Mouse (Mus musculus): Measurements from ENCODE around the gene Fam167b. TPM values are rescaled to one million over a fixed set of nuclear protein-coding genes. Genes with fewer than 3 reads are reported as not detected.
A peak's percentile ranks its signal among the peaks of the same experiment; 100 is the strongest.

Gene Fam167b
- total and polyA plus RNA-seq, 2 experiments, result 11.8 to 20.3 TPM

DNA sequence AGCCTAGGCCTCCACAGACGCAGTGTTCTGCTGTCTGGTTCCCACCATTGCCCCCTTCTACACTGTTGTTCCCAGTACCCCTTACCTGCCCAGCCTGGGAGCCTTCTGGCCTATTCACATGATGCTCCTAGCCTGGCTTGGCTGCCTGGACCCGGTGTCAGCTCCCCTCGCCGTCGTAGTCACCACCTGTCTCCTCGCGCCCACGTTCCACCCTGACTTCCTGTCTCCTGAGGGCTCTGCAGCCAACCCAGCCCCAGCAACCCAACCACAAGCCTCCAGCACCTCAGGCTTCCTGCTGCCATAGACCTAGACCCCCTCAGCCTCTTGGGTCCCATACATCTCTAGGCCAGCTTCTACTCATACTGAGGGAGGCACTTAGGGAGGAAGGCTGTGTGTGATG is 4.9 kb downstream of the Fam167b start, which contains the start of gene Lck:
Gene Lck (minus strand): TSS at position 212 of the 400 bp plus-strand sequence.
- Histone ChIP-seq H3K27ac (replicated peaks; ENCODE audit: insufficient read depth, low read depth, low read length) (peak within 1 kb of the TSS; percentile 85), H3K4me1 (ENCODE audit: control insufficient read depth, insufficient read depth, low read length) (0 out of 2 replicates have a peak, but pooled peaks cover 3% of the 10 kb centered on the region), H3K36me3 (ENCODE audit: control insufficient read depth, insufficient read depth, low read length) (no peaks in the 10 kb centered on the region), H3K4me3 (ENCODE audit: insufficient read depth, low read depth, low read length) (no peak within 1 kb of the TSS), H3K79me2 (ENCODE audit: control insufficient read depth, insufficient read depth, low read length) (no peaks in the 10 kb centered on the region), H3K9ac (ENCODE audit: low read depth, low read length) (peak within 1 kb of the TSS; percentile 30; the same call in 1 of the 2 replicates), H3K27me3 (ENCODE audit: control insufficient read depth, insufficient read depth, low read length) (no peaks in the 10 kb centered on the region)
- no peak for DNase-seq (ENCODE audit: extremely low read depth, low read depth, low spot score)
- TF ChIP-seq CTCF (IDR thresholded peaks at IDR 0.05; ENCODE audit: low read depth, low read length) (no peak), POLR2A (IDR thresholded peaks at IDR 0.05; ENCODE audit: extremely low read depth, insufficient read depth, low read length) (no peak)
- WGBS, result 83% methylated on average over 8 of the region's 8 CpGs

- Histone ChIP-seq H3K27me3 (ENCODE audit: control insufficient read depth, insufficient read depth, low read length) (no peaks in the 10 kb centered on the region), H3K9ac (ENCODE audit: low read depth, low read length) (peak overlapping the region; percentile 30; the same call in 1 of the 2 replicates), H3K4me1 (ENCODE audit: control insufficient read depth, insufficient read depth, low read length) (0 out of 2 replicates have a peak, but pooled peaks cover 3% of the 10 kb centered on the region), H3K36me3 (ENCODE audit: control insufficient read depth, insufficient read depth, low read length) (no peaks in the 10 kb centered on the region), H3K79me2 (ENCODE audit: control insufficient read depth, insufficient read depth, low read length) (no peaks in the 10 kb centered on the region), H3K27ac (replicated peaks; ENCODE audit: insufficient read depth, low read depth, low read length) (peak overlapping the region; percentile 85), H3K4me3 (ENCODE audit: insufficient read depth, low read depth, low read length) (no peak overlapping the region)
- WGBS, result 79% methylated on average over 4 of the region's 4 CpGs
- TF ChIP-seq POLR2A (IDR thresholded peaks at IDR 0.05; ENCODE audit: extremely low read depth, insufficient read depth, low read length) (no peak), CTCF (IDR thresholded peaks at IDR 0.05; ENCODE audit: low read depth, low read length) (no peak)
- no peak for DNase-seq (ENCODE audit: extremely low read depth, low read depth, low spot score)
Observed at GRCm38 (mm10) chr4:129573093-129573370, 5.3 kb downstream of the Fam167b start.

GRCm38 (mm10) chr4:129572236-129573092 is 5.9 kb downstream of the Fam167b start:
- H3K4me1 ChIP-seq (ENCODE audit: control insufficient read depth, insufficient read depth, low read length), result 0 out of 2 replicates have a peak, but pooled peaks cover 3% of the 10 kb centered on the region
- DNase-seq (ENCODE audit: extremely low read depth, low read depth, low spot score), result no peak
- peak overlapping the region; percentile 85 for H3K27ac ChIP-seq (replicated peaks; ENCODE audit: insufficient read depth, low read depth, low read length)
- TF ChIP-seq POLR2A (IDR thresholded peaks at IDR 0.05; ENCODE audit: extremely low read depth, insufficient read depth, low read length) (no peak), CTCF (IDR thresholded peaks at IDR 0.05; ENCODE audit: low read depth, low read length) (no peak)
- no peaks in the 10 kb centered on the region for H3K27me3 ChIP-seq (ENCODE audit: control insufficient read depth, insufficient read depth, low read length)
- H3K9ac ChIP-seq (ENCODE audit: low read depth, low read length), result 0 out of 2 replicates have a peak overlapping the region, but pooled peaks have one; percentile 30
- no peaks in the 10 kb centered on the region for H3K79me2 ChIP-seq (ENCODE audit: control insufficient read depth, insufficient read depth, low read length)
- H3K36me3 ChIP-seq (ENCODE audit: control insufficient read depth, insufficient read depth, low read length), result no peaks in the 10 kb centered on the region
- H3K4me3 ChIP-seq (ENCODE audit: insufficient read depth, low read depth, low read length), result no peak overlapping the region
- 69% methylated on average over 13 of the region's 13 CpGs for WGBS

DNA sequence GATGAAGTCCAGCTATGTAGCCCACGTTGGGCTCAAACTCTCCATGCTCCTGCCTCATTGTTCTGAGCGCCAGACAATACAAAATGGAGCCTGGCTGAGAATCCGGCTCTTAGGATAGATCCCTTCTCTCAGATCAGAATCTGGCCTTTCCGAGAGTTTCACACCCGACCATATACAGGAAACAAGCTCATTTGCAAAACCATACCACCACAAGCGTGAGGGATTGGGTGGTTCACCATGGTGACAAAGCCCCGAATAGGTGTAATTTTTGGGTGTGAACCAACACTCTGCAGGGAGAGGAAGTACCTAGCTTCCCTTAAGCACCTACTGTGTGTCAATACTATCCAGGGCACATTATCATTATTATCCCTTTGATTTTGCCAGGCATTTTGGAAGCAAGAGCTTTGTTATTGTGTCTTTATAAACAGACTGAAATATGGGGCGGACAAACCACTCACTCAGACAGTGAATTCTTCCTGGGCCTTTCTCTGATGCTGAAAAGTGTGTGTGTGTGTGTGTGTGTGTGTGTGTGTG is 6.7 kb downstream of the Fam167b start:
- Histone ChIP-seq H3K9ac (ENCODE audit: low read depth, low read length) (no peak overlapping the region), H3K4me3 (ENCODE audit: insufficient read depth, low read depth, low read length) (no peak overlapping the region), H3K27me3 (ENCODE audit: control insufficient read depth, insufficient read depth, low read length) (no peaks in the 10 kb centered on the region), H3K27ac (replicated peaks; ENCODE audit: insufficient read depth, low read depth, low read length) (peak overlapping the region; percentile 77), H3K36me3 (ENCODE audit: control insufficient read depth, insufficient read depth, low read length) (no peaks in the 10 kb centered on the region), H3K4me1 (ENCODE audit: control insufficient read depth, insufficient read depth, low read length) (0 out of 2 replicates have a peak, but pooled peaks cover 3% of the 10 kb centered on the region), H3K79me2 (ENCODE audit: control insufficient read depth, insufficient read depth, low read length) (no peaks in the 10 kb centered on the region)
- no peak for TF ChIP-seq CTCF (IDR thresholded peaks at IDR 0.05; ENCODE audit: low read depth, low read length)
- no peak for TF ChIP-seq POLR2A (IDR thresholded peaks at IDR 0.05; ENCODE audit: extremely low read depth, insufficient read depth, low read length)
- no peak for DNase-seq (ENCODE audit: extremely low read depth, low read depth, low spot score)
- 79% methylated on average over 8 of the region's 8 CpGs for WGBS

GRCm38 (mm10) chr4:129570028-129570427 is 8.3 kb downstream of the Fam167b start:
- Histone ChIP-seq H3K9ac (ENCODE audit: low read depth, low read length) (no peak overlapping the region), H3K4me1 (ENCODE audit: control insufficient read depth, insufficient read depth, low read length) (0 out of 2 replicates have a peak, but pooled peaks cover 3% of the 10 kb centered on the region), H3K36me3 (ENCODE audit: control insufficient read depth, insufficient read depth, low read length) (no peaks in the 10 kb centered on the region), H3K27ac (replicated peaks; ENCODE audit: insufficient read depth, low read depth, low read length) (no peak overlapping the region), H3K27me3 (ENCODE audit: control insufficient read depth, insufficient read depth, low read length) (no peaks in the 10 kb centered on the region), H3K79me2 (ENCODE audit: control insufficient read depth, insufficient read depth, low read length) (no peaks in the 10 kb centered on the region), H3K4me3 (ENCODE audit: insufficient read depth, low read depth, low read length) (no peak overlapping the region)
- no peak for DNase-seq (ENCODE audit: extremely low read depth, low read depth, low spot score)
- TF ChIP-seq POLR2A (IDR thresholded peaks at IDR 0.05; ENCODE audit: extremely low read depth, insufficient read depth, low read length) (no peak), CTCF (IDR thresholded peaks at IDR 0.05; ENCODE audit: low read depth, low read length) (no peak)
- WGBS, result 94% methylated on average over 6 of the region's 6 CpGs
